Mouse (Mus musculus): ENCODE measurements around the gene Pced1b. TPM values are rescaled to one million over a fixed set of nuclear protein-coding genes. Genes with fewer than 3 reads are reported as not detected.
A peak's percentile ranks its signal among the peaks of the same experiment; 100 is the strongest.

The Pced1b gene
- polyA plus RNA-seq, 1 experiment from 2014 or later: 3.2 TPM

GRCm38 (mm10) chr15:97337636-97338352, 90.9 kb downstream of the Pced1b start:
- Histone ChIP-seq H3K9me3 (ENCODE audit: control insufficient read depth, low read length) (no peaks in the 10 kb centered on the region), H3K9ac (ENCODE audit: low read depth, low read length) (no peak overlapping the region), H3K4me2 (replicated peaks; ENCODE audit: low read depth, low read length) (peak overlapping the region; percentile 32), H3K4me1 (replicated peaks; ENCODE audit: control insufficient read depth, insufficient read depth, low read length) (peaks cover 2% of the 10 kb centered on the region; the same call in 1 of the 2 replicates), H3K4me3 (ENCODE audit: low read depth, low read length) (0 out of 2 replicates have a peak overlapping the region, but pooled peaks have one; percentile 6), H3K27ac (ENCODE audit: low read depth, low read length) (no peak overlapping the region), H3K27me3 (ENCODE audit: control insufficient read depth, insufficient read depth, low read length) (no peaks in the 10 kb centered on the region), H3K36me3 (ENCODE audit: control insufficient read depth, insufficient read depth, low read length) (no peaks in the 10 kb centered on the region)
- WGBS: 36% methylated on average over 14 of the region's 14 CpGs
- no peak for ATAC-seq (ENCODE audit: low FRiP score)
- DNase-seq (ENCODE audit: low spot score): peak; percentile 42

- peak overlapping the region; percentile 32 for H3K4me2 ChIP-seq (replicated peaks; ENCODE audit: low read depth, low read length)
- no peak overlapping the region for H3K27ac ChIP-seq (ENCODE audit: low read depth, low read length)
- WGBS: 10% methylated on average over 17 of the region's 17 CpGs
- 0 out of 2 replicates have a peak overlapping the region, but pooled peaks have one; percentile 6 for H3K4me3 ChIP-seq (ENCODE audit: low read depth, low read length)
- no peak for ATAC-seq (ENCODE audit: low FRiP score)
- H3K9me3 ChIP-seq (ENCODE audit: control insufficient read depth, low read length): no peaks in the 10 kb centered on the region
- H3K27me3 ChIP-seq (ENCODE audit: control insufficient read depth, insufficient read depth, low read length): no peaks in the 10 kb centered on the region
- H3K4me1 ChIP-seq (replicated peaks; ENCODE audit: control insufficient read depth, insufficient read depth, low read length): peaks cover 2% of the 10 kb centered on the region; the same call in 1 of the 2 replicates
- peak; percentile 29 for DNase-seq (ENCODE audit: low spot score)
- H3K9ac ChIP-seq (ENCODE audit: low read depth, low read length): peak overlapping the region; percentile 7; the same call in 1 of the 2 replicates
- H3K36me3 ChIP-seq (ENCODE audit: control insufficient read depth, insufficient read depth, low read length): no peaks in the 10 kb centered on the region
Observed at GRCm38 (mm10) chr15:97338377-97339060, 91.6 kb downstream of the Pced1b start.

GRCm38 (mm10) chr15:97342336-97342735, 95.4 kb downstream of the Pced1b start:
- Histone ChIP-seq H3K36me3 (ENCODE audit: control insufficient read depth, insufficient read depth, low read length) (no peaks in the 10 kb centered on the region), H3K27ac (ENCODE audit: low read depth, low read length) (no peak overlapping the region), H3K4me3 (ENCODE audit: low read depth, low read length) (no peak overlapping the region), H3K4me1 (replicated peaks; ENCODE audit: control insufficient read depth, insufficient read depth, low read length) (peaks cover 2% of the 10 kb centered on the region; the same call in 1 of the 2 replicates), H3K27me3 (ENCODE audit: control insufficient read depth, insufficient read depth, low read length) (no peaks in the 10 kb centered on the region), H3K9me3 (ENCODE audit: control insufficient read depth, low read length) (no peaks in the 10 kb centered on the region), H3K4me2 (replicated peaks; ENCODE audit: low read depth, low read length) (no peak overlapping the region), H3K9ac (ENCODE audit: low read depth, low read length) (no peak overlapping the region)
- ATAC-seq (ENCODE audit: low FRiP score): no peak
- no peak for DNase-seq (ENCODE audit: low spot score)
- 94% methylated on average over 9 of the region's 9 CpGs for WGBS

GRCm38 (mm10) chr15:97342945-97343344, 96.0 kb downstream of the Pced1b start:
- DNase-seq (ENCODE audit: low spot score) (no peak), ATAC-seq (ENCODE audit: low FRiP score) (no peak)
- 94% methylated on average over 8 of the region's 8 CpGs for WGBS
- no peak overlapping the region for H3K4me2 ChIP-seq (replicated peaks; ENCODE audit: low read depth, low read length)
- H3K4me1 ChIP-seq (replicated peaks; ENCODE audit: control insufficient read depth, insufficient read depth, low read length): peaks cover 2% of the 10 kb centered on the region; the same call in 1 of the 2 replicates
- H3K27ac ChIP-seq (ENCODE audit: low read depth, low read length): no peak overlapping the region
- H3K36me3 ChIP-seq (ENCODE audit: control insufficient read depth, insufficient read depth, low read length): no peaks in the 10 kb centered on the region
- no peaks in the 10 kb centered on the region for H3K27me3 ChIP-seq (ENCODE audit: control insufficient read depth, insufficient read depth, low read length)
- H3K9ac ChIP-seq (ENCODE audit: low read depth, low read length): no peak overlapping the region
- H3K4me3 ChIP-seq (ENCODE audit: low read depth, low read length): no peak overlapping the region
- no peaks in the 10 kb centered on the region for H3K9me3 ChIP-seq (ENCODE audit: control insufficient read depth, low read length)

GRCm38 (mm10) chr15:97343921-97344320, 97.0 kb downstream of the Pced1b start:
- 94% methylated on average over 9 of the region's 9 CpGs for WGBS
- no peak overlapping the region for H3K9ac ChIP-seq (ENCODE audit: low read depth, low read length)
- ATAC-seq (ENCODE audit: low FRiP score) (no peak), DNase-seq (ENCODE audit: low spot score) (no peak)
- no peak overlapping the region for H3K27ac ChIP-seq (ENCODE audit: low read depth, low read length)
- no peaks in the 10 kb centered on the region for H3K9me3 ChIP-seq (ENCODE audit: control insufficient read depth, low read length)
- H3K4me2 ChIP-seq (replicated peaks; ENCODE audit: low read depth, low read length): no peak overlapping the region
- H3K36me3 ChIP-seq (ENCODE audit: control insufficient read depth, insufficient read depth, low read length): no peaks in the 10 kb centered on the region
- H3K4me3 ChIP-seq (ENCODE audit: low read depth, low read length): no peak overlapping the region
- H3K27me3 ChIP-seq (ENCODE audit: control insufficient read depth, insufficient read depth, low read length): no peaks in the 10 kb centered on the region
- no peaks in the 10 kb centered on the region for H3K4me1 ChIP-seq (replicated peaks; ENCODE audit: control insufficient read depth, insufficient read depth, low read length)

- Histone ChIP-seq H3K27ac (ENCODE audit: low read depth, low read length) (no peak overlapping the region), H3K4me1 (replicated peaks; ENCODE audit: control insufficient read depth, insufficient read depth, low read length) (no peaks in the 10 kb centered on the region), H3K4me3 (ENCODE audit: low read depth, low read length) (no peak overlapping the region), H3K4me2 (replicated peaks; ENCODE audit: low read depth, low read length) (no peak overlapping the region), H3K9me3 (ENCODE audit: control insufficient read depth, low read length) (no peaks in the 10 kb centered on the region), H3K27me3 (ENCODE audit: control insufficient read depth, insufficient read depth, low read length) (no peaks in the 10 kb centered on the region), H3K9ac (ENCODE audit: low read depth, low read length) (no peak overlapping the region), H3K36me3 (ENCODE audit: control insufficient read depth, insufficient read depth, low read length) (no peaks in the 10 kb centered on the region)
- no peak for DNase-seq (ENCODE audit: low spot score)
- no peak for ATAC-seq (ENCODE audit: low FRiP score)
- 97% methylated on average over 9 of the region's 9 CpGs for WGBS
Observed at GRCm38 (mm10) chr15:97345110-97345509, 98.2 kb downstream of the Pced1b start.

- Histone ChIP-seq H3K36me3 (ENCODE audit: control insufficient read depth, insufficient read depth, low read length) (no peaks in the 10 kb centered on the region), H3K9ac (ENCODE audit: low read depth, low read length) (no peak overlapping the region), H3K27me3 (ENCODE audit: control insufficient read depth, insufficient read depth, low read length) (no peaks in the 10 kb centered on the region), H3K4me1 (replicated peaks; ENCODE audit: control insufficient read depth, insufficient read depth, low read length) (no peaks in the 10 kb centered on the region), H3K9me3 (ENCODE audit: control insufficient read depth, low read length) (no peaks in the 10 kb centered on the region), H3K27ac (ENCODE audit: low read depth, low read length) (no peak overlapping the region), H3K4me2 (replicated peaks; ENCODE audit: low read depth, low read length) (no peak overlapping the region), H3K4me3 (ENCODE audit: low read depth, low read length) (no peak overlapping the region)
- 78% methylated on average over 6 of the region's 6 CpGs for WGBS
- ATAC-seq (ENCODE audit: low FRiP score): no peak
- no peak for DNase-seq (ENCODE audit: low spot score)
Observed at GRCm38 (mm10) chr15:97345917-97346316, 99.0 kb downstream of the Pced1b start.

- H3K36me3 ChIP-seq (ENCODE audit: control insufficient read depth, insufficient read depth, low read length): no peaks in the 10 kb centered on the region
- no peaks in the 10 kb centered on the region for H3K9me3 ChIP-seq (ENCODE audit: control insufficient read depth, low read length)
- no peak overlapping the region for H3K9ac ChIP-seq (ENCODE audit: low read depth, low read length)
- DNase-seq (ENCODE audit: low spot score): no peak
- no peak overlapping the region for H3K27ac ChIP-seq (ENCODE audit: low read depth, low read length)
- no peaks in the 10 kb centered on the region for H3K27me3 ChIP-seq (ENCODE audit: control insufficient read depth, insufficient read depth, low read length)
- no peaks in the 10 kb centered on the region for H3K4me1 ChIP-seq (replicated peaks; ENCODE audit: control insufficient read depth, insufficient read depth, low read length)
- H3K4me2 ChIP-seq (replicated peaks; ENCODE audit: low read depth, low read length): no peak overlapping the region
- H3K4me3 ChIP-seq (ENCODE audit: low read depth, low read length): no peak overlapping the region
- no peak for ATAC-seq (ENCODE audit: low FRiP score)
- 95% methylated on average over 5 of the region's 5 CpGs for WGBS
Observed at GRCm38 (mm10) chr15:97346413-97346812, 99.5 kb downstream of the Pced1b start.

- Histone ChIP-seq H3K27me3 (ENCODE audit: control insufficient read depth, insufficient read depth, low read length) (no peaks in the 10 kb centered on the region), H3K4me3 (ENCODE audit: low read depth, low read length) (no peak overlapping the region), H3K4me1 (replicated peaks; ENCODE audit: control insufficient read depth, insufficient read depth, low read length) (no peaks in the 10 kb centered on the region), H3K9ac (ENCODE audit: low read depth, low read length) (no peak overlapping the region), H3K36me3 (ENCODE audit: control insufficient read depth, insufficient read depth, low read length) (no peaks in the 10 kb centered on the region), H3K27ac (ENCODE audit: low read depth, low read length) (no peak overlapping the region), H3K9me3 (ENCODE audit: control insufficient read depth, low read length) (no peaks in the 10 kb centered on the region), H3K4me2 (replicated peaks; ENCODE audit: low read depth, low read length) (no peak overlapping the region)
- DNase-seq (ENCODE audit: low spot score) (no peak), ATAC-seq (ENCODE audit: low FRiP score) (no peak)
- WGBS: 86% methylated on average over 4 of the region's 4 CpGs
Observed at GRCm38 (mm10) chr15:97346897-97347296, 100.0 kb downstream of the Pced1b start.
